Mouse (Mus musculus) heart, postnatal 25 days (tissue): Measurements from ENCODE around the gene Rps21. TPM values are rescaled to one million over a fixed set of nuclear protein-coding genes. Genes with fewer than 3 reads are reported as not detected.
A peak's percentile ranks its signal among the peaks of the same experiment; 100 is the strongest.

ENCODE experiments used
- DNase-seq: peaks from one replicate; pipeline ENCODE4 v3.0.0; 2022; ENCODE audit warnings: low spot score
- intact Hi-C: fragments of 180-260 bp; cut with DNase I; formaldehyde crosslinking; loops from one replicate; pipeline ENCODE4 v1.15.1; 2025
- total RNA-seq, 2 experiments: library from RNA; stranded (reverse); gene quantifications; 2 replicates each; pipeline ENCODE4 v1.2.3; 2021

Gene Rps21
- total RNA-seq, 2 experiments from 2014 or later = 471 to 515 TPM

DNA sequence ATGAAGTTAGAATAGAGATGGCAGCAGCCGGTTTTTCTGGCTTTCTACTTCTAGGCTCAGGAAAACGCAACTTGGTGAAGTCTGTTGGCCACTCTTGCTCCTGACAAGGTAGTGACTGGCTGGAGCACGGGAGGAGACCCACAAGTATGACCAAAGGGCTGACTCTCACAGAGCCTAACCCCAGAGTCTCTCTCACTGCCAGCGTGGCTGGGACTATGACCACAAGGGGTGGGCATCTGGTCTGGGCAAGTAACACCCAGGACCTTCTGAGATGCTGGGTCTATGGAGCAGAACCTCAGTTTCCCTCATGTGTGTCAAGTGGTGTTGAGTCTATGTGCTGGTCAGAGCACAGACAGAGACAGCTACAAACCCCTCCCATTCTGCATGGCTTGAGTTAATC is 19.2 kb downstream of the Rps21 start:
- intact Hi-C loops = loop anchor here (5.0 to 10.0 kb wide), 2 partner anchors 156 to 308 kb away; partner anchors contain the start of genes Mrgbp and Ogfr
- no peak for DNase-seq

GRCm38 (mm10) chr2:180276851-180277259 is 19.7 kb downstream of the Rps21 start:
- no peak for DNase-seq
- intact Hi-C loops = loop anchor here (5.0 to 10.0 kb wide), 2 partner anchors 155 to 308 kb away; partner anchors contain the start of genes Mrgbp and Ogfr

DNA sequence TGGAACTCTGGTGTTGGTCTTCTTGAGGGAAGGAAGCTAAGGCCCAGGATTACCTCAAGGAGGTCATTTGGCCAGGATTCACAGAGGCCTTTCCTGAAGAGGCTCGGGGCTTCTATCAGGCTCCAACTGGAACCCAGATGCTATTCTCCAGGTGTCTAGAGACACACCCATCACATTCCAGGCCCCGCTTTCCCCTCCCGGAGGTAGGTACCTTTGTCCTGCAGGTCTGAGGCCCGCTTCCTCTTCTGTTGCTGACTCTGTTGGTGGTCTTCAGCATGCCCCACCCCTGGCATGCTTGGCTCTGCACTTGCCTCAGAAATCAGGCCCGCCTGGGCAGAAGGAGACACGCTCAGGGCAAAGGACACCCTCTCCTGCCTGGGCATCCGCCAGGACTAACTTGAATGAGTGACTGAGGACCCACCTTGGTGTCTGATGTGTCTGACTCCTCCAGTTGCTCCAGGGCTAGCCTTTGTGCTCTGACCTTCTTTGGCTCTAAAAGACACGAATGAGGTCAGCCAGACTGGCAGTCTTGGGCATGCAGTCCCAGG is 20.7 kb downstream of the Rps21 start:
- intact Hi-C loops = loop anchor here (5.0 to 10.0 kb wide), 2 partner anchors 154 to 307 kb away; partner anchors contain the start of genes Mrgbp and Ogfr

GRCm38 (mm10) chr2:180279321-180279720 is 22.1 kb downstream of the Rps21 start:
- no peak for DNase-seq
- intact Hi-C loops = loop anchor here (5.0 to 10.0 kb wide), 2 partner anchors 153 to 305 kb away; partner anchors contain the start of genes Mrgbp and Ogfr

More for the DNA sequence above, 20.7 kb downstream of the Rps21 start:
- no peak for DNase-seq

GRCm38 (mm10) chr2:180288966-180289365 is 31.8 kb downstream of the Rps21 start:
- no peak for DNase-seq
- intact Hi-C loops = no loop called here

- intact Hi-C loops = no loop called here
- no peak for DNase-seq
Measured at GRCm38 (mm10) chr2:180289440-180290108, 32.4 kb downstream of the Rps21 start, which contains the start of gene Rbbp8nl. Rbbp8nl (minus strand) TSS chr2:180289879.

DNA sequence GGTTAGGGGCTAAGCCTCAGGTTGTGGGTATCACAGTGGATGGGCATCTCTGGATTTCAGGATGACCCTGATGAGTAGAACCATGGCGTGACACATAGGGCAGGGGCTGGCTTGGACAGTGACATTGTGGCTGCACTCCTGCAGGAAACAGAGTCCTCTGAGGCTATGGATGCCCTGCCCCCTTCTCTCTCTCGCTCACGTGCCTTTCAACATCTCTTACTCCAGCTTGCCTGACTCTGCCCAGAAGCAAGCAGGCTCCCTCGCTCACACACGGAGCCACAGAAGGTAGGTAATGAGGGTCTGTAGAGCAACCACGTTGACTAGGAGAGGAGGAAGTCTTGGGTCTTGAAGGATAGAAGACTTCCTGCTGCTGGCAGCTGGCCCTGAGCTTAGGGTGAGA is 33.3 kb downstream of the Rps21 start:
- no peak for DNase-seq
- intact Hi-C loops = no loop called here

- intact Hi-C loops = no loop called here
Measured at GRCm38 (mm10) chr2:180291566-180291965, 34.4 kb downstream of the Rps21 start.

DNA sequence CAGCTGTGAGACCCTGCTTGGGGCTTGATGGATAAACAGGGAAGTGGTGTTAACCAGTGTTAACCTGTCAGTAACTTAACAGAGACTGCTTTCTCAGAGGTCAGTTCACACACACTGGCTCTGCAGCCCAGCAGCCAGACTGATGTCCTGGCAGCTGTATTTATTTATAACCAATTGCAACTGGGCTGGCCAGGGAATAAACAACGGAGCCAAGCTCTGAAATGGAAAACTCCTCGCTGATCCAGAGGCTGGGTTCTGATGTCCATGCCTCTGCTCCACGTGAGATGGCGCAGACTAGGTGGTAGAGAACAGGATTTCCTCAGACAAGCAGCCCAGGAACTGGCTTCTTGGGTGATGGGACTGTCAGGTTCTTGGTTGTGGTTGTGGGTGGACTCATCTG is 34.8 kb downstream of the Rps21 start:
- DNase-seq = no peak

More at GRCm38 (mm10) chr2:180291566-180291965, 34.4 kb downstream of the Rps21 start:
- DNase-seq = no peak

DNA sequence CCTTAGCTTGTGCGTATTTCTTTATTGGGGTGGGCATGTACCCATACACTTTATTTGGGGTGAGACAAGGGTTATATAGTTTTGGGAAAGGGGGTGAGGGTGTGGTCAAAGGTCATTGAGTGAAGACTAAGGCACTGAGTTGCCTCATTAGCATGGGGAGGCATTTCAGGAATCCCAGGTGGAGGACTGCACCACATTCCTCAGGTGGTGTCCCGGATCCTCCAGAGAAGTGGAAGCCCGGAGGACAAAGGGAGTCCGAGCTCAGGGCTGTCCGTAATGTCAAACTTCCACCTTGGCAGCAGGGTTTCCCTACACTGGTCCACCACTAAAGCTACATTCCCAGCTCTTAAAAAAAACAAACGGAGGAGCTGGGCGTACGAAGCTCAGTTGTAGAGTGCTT is 35.7 kb downstream of the Rps21 start:
- intact Hi-C loops = no loop called here
- no peak for DNase-seq

More for the DNA sequence above, 34.8 kb downstream of the Rps21 start:
- intact Hi-C loops = no loop called here

GRCm38 (mm10) chr2:180300252-180300651 is 43.1 kb downstream of the Rps21 start:
- intact Hi-C loops = no loop called here
- DNase-seq = no peak

DNA sequence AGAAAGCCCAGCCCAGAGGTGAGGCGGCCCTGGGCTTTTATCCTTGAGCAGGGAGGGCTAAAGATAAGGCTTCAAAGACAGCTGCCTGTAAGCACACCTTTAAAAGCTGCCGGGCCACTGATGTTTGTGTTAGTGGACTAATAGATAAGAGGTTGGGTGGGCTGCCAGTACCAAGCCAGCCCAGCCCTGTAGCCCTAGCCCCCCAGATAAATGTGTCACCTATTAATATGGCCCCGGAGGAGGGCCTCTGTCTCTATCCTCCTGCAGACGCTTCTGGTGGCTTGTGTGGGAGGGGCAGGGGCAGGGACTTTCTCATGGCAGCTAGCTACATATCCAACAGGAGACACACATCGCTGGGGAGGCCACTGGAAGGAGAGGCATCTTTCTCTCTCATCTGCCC is 43.6 kb downstream of the Rps21 start:
- intact Hi-C loops = no loop called here
- no peak for DNase-seq

- intact Hi-C loops = no loop called here
- DNase-seq = no peak
Measured at GRCm38 (mm10) chr2:180302201-180302600, 45.0 kb downstream of the Rps21 start.

DNA sequence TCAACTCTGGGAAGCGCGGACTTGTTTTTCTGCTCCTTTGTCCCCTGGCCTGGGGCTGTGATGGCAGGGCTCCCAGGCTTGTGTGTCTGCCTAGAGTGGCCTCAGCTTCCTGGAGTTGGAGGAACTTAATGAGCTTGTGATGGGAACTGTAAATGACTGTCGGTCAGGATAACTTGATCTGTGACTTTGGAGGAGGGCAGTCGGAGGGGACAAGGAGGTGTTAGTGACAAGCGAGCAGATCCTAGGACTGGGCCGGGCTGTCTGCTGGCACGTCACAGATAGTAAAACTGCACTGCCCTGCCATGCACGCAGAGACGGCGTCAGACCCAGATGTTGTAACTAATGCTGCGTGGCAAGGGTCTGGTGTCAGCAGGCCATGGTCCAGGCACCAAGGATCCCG is 46.3 kb downstream of the Rps21 start:
- no peak for DNase-seq

DNA sequence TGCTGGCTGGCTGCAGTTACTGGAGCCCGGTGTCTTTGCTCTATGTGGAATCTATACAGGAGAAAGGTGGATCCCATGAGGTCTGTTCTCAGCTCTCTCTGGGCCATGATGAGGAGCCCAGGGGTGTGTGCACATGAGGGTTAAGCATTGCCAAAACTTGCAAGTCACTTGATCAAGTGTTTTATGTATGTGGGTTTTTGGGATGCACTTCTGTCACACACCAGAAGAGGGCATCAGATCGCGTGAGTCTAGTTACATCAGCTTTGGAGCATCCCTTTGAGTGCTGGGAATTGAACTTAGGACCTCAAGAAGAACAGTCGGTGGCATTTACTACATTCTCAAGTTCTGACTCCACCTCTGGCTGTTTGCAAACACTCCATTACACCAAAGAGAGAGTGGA is 47.4 kb downstream of the Rps21 start:
- intact Hi-C loops = no loop called here
- no peak for DNase-seq

More for the DNA sequence above, 46.3 kb downstream of the Rps21 start:
- intact Hi-C loops = no loop called here

DNA sequence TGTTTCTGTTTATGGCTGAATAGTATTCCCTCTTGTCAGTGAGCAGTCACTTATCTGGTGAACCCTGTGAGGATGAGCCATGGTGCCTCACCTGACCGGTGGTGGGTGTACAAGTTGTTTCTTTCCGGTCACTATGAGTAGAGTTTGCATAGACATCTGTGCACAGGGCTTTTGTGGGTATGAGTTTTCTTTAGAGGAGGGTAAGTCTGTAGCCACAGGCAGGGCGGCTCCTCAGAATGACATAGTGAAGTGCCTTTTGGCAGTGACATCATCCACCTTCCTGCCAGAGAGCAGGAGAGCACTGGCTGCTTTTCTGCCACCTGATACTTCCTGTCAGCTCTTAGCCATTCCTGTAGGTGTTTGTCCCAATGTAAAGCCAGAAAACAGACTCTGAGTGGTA is 48.3 kb downstream of the Rps21 start:
- DNase-seq = no peak
- intact Hi-C loops = no loop called here

DNA sequence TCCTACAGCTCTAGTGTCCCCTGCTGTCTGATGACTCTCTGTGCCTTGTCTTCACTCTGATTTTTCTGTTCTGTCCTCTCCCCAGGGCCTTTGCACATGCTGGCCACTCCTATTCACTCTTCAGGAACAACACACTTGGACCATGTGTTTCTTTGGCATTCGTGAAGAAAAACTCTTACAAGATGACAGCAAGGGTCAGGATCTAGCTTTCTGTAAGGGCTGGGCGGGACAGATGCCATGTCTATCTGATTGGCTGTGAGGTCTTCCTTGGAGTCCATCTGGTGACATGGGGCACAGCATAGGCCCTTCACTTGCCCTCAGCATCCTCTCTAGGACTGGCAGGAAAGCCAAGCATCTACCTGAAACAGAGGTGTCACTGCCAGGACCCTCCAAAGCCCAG is 48.8 kb downstream of the Rps21 start:
- intact Hi-C loops = no loop called here
- DNase-seq = no peak

DNA sequence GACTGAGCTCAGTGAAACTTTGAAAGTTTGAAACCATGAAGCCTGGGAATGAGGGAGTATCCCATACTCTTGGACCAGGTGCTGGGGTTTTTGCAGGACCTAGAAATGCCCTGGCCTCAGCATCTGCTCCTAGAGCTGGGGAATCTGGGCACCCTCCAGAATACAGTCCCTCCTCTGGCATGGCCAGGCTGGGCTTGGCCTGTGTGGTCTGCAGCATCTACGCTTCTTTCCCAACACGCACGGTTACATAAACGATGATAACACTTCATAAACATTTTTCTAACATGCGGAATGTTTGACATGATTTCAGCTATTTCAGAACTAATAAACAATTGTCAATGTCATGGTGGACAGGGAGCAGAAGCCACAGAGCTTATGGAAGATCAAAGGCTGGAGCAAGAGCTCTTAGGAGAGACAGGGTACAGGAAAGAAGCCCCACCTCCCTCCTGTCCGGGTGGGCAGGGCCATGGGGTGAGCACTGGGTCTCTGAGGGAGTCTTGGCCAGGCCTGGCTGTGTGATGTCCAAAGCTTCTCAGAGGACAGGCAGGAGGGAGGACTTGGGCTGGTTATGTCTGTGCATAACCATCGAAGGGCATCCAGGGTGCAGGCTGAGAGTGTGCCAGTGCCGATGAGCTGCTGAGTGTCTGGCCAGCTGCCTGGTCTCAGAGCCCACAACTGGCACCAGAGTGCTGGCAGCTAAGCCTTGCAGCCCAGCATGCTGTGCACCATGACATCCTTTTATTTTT is 49.4 kb downstream of the Rps21 start:
- intact Hi-C loops = no loop called here
- peak; percentile 45 for DNase-seq

DNA sequence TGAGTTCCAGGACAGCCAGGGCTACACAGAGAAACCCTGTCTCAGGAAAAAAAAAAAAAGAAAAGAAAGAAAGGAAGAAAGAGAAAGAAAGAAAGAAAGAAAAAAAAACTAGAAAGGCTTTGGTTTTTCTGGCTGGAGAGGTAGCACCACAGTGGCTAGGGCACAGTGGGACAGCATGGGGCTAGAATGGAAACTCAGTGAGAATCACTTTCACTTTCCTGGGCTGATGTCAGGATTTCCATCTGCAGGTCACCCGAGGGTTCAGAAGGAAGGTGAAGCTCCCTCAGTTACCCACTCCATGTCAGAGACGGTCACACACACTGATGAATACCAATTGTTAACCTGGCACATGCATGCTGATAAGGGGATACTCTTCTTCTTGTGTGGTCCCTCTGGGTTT is 50.5 kb downstream of the Rps21 start:
- intact Hi-C loops = no loop called here
- no peak for DNase-seq
